Mouse (Mus musculus): Measurements from ENCODE around the gene Fanca.
"Not testable (repeated sequence)": the region's sequence is repeated elsewhere in the genome, so short reads cannot be mapped to it uniquely, and the experiment has no call there.

The Fanca gene

DNA sequence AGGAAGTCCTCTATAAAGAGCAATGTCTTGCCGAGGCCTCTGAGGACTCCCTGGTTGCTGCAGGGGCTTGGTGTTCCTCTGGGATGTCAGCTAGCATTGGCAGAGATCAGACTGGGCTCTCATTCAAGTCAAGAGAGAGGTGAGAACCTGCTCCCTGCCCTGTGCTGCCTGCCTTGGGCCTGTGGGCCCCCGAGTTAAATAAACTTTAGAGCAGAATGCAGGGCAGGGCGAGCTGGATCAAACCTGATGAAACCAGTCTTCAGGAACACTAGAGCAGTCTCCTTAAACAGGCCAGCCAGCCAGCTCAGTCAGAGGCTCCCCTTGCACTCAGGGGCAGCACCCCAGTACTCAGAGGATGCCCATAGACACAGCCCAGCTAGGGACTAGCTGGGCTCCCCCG is 46.5 kb downstream of the Fanca start:
- in situ Hi-C loops (cut with MboI): no loop called here

- in situ Hi-C loops (cut with MboI): no loop called here
Observed at GRCm38 (mm10) chr8:123271147-123271546, 47.2 kb downstream of the Fanca start.

- in situ Hi-C loops (cut with MboI): no loop called here
Observed at GRCm38 (mm10) chr8:123267926-123268656, 50.3 kb downstream of the Fanca start.

DNA sequence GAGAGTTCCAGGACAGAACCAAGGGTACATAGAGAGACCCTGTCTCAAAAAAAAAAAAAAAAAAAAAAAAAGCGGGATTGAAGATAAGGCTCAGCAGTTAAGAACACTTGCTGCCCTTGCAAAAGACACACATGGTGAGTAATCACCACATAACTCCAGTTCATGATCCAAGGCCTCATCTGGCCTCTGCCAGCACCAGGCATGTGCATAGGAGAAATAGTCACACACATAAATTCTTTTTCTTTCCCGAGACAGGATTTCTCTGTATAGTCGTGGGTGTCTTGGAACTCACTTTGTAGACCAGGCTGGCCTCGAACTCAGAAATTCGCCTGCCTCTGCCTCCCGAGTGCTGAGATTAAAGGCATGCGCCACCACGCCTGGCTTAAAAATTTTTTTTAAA is 60.8 kb downstream of the Fanca start:
- in situ Hi-C loops (cut with MboI): not testable (repeated sequence)

DNA sequence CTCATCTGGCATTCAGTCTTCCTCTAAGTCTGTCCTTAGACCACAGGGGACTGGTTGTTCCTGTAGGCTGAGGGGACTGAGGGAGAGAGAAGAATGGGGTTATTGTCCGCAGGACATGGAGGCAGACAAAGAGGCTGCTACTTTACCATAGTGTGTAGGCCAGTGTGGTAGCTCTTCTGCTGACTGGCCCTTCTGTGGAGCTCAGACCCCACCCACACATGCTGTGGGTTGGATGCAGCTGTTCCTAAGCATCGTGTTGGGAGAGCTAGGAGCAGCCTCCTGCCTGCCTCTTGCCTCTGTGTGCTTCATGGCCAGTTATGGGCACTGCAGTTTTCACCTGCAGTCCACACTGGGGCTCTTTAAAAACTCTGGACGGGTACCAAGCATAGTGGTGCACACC is 61.3 kb downstream of the Fanca start:
- in situ Hi-C loops (cut with MboI): no loop called here

DNA sequence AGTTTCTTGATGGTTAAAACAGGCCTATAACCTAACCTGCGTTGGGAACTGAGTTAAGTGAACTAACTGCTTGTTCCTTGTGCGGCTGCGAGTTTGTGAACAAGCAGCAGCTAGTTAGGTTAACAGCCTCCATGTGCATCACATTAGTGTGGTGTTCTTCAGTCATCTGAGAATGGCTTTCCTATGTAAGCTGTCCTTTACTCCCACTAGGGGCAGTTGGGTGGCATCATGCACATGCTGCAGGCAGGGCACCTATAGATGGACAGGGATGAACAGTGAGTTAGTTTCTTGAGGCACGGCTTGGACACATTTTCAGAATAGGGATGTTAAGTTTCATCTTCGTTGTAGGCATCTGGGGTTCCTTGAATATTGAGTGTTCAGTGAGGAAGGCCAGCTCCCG is 63.2 kb downstream of the Fanca start:
- in situ Hi-C loops (cut with MboI): no loop called here

GRCm38 (mm10) chr8:123254099-123254885 is 64.1 kb downstream of the Fanca start, which contains the start of the genes Zfp276 and Vps9d1:
Gene Zfp276, plus strand, starts transcription at chr8:123254195.
Gene Vps9d1, minus strand, starts transcription at chr8:123254348.
- in situ Hi-C loops (cut with MboI): no loop called here

GRCm38 (mm10) chr8:123253451-123254098 is 64.8 kb downstream of the Fanca start:
- in situ Hi-C loops (cut with MboI): no loop called here

DNA sequence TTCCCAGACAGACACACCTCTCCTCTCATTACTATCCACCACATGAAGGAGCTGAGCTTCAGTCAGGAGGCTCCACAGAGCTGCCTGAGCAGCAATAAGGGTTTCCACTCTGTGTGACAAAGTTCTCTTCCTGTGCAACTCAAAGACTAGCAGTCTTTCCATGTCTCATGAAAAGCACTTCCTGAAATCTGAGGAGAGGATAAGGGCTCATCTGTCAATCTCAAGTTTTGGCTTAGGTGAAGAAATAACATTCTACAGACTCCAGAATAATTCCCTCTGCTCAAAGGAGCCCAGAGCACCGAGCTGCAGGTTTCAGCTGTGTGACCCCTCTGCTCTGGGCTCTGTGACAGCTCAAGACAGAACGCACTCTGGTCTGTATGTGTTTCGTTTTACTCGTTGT is 65.5 kb downstream of the Fanca start:
- in situ Hi-C loops (cut with MboI): no loop called here

- in situ Hi-C loops (cut with MboI): no loop called here
Observed at GRCm38 (mm10) chr8:123250940-123251339, 67.4 kb downstream of the Fanca start.

- in situ Hi-C loops (cut with MboI): no loop called here
Observed at GRCm38 (mm10) chr8:123248596-123248995, 69.8 kb downstream of the Fanca start.

GRCm38 (mm10) chr8:123247748-123248147 is 70.6 kb downstream of the Fanca start:
- in situ Hi-C loops (cut with MboI): no loop called here

DNA sequence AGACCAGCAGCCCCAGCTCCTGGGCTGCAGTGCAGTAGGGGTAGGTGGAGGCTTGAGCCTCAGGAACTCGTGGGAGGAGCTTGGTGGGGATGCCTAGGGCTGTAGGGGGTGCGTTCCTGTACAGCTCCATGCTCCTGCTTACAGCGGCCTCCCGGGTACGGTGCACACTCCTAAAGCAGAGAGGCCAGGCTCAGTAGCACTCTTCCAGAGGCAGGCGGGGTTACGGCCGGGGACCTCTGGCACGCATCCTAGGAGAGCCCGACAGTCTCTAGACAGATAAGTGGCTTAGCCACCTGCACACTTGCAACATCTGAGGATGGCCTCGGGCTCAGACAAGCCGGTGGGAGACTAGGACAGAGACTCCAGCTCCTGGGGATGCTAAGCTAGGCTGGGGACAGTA is 72.8 kb downstream of the Fanca start:
- in situ Hi-C loops (cut with MboI): no loop called here

- in situ Hi-C loops (cut with MboI): no loop called here
Observed at GRCm38 (mm10) chr8:123244382-123244781, 74.0 kb downstream of the Fanca start.

GRCm38 (mm10) chr8:123243053-123243452 is 75.3 kb downstream of the Fanca start:
- in situ Hi-C loops (cut with MboI): no loop called here

GRCm38 (mm10) chr8:123242107-123242923 is 76.1 kb downstream of the Fanca start:
- in situ Hi-C loops (cut with MboI): no loop called here

GRCm38 (mm10) chr8:123239398-123239797 is 79.0 kb downstream of the Fanca start:
- in situ Hi-C loops (cut with MboI): no loop called here

GRCm38 (mm10) chr8:123235520-123236497 is 82.6 kb downstream of the Fanca start, which contains the start of gene Spata2l:
Gene Spata2l, minus strand, starts transcription at chr8:123236233.
- in situ Hi-C loops (cut with MboI): no loop called here

DNA sequence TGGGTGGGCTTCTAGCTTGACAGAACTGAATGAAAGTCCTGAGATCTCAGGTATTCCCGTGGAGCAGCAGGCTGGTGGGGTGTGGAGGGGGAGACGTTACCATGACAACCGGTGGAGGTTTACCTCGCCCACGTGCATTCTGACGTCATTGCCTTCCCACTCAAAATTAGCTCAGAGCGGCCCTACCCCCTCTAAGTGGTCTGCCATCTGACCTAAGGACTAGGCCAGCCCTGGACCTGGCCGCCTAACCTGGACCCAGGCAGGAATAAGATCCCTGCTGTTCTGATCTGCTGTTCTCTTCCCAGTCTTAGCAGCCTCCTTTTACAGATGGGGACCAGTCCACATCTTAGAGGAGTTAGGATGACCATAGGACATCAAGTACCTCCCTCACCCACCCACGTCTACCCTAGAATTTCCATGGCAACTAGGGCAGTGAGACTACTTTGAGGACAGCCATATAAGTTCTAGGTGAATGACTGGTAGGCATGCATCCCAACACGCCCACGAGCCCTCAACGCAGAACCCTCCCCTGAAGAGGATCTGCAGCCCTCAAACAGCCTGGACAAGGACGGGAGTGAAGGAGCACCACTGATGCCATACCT is 83.4 kb downstream of the Fanca start:
- in situ Hi-C loops (cut with MboI): no loop called here

DNA sequence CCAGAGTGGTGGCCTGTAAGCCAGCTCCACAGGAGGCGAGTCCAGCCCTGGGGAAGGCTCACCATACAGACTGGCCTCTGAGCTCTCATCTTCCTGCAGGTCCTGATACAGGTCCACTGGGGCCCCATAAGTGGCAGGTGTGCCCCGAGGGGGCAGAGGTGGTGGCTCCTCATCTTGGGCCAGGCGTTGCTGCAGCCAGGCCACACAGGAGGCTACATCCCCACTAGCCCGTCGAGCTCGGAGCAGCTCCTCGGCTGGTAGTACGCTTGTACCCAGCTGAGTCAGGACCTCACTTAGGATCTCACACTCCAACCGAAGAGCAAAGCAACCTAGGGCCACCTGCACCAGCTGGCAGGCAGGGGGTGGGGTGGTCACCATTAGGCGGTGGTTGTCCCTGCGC is 84.6 kb downstream of the Fanca start:
- in situ Hi-C loops (cut with MboI): no loop called here
